Mouse (Mus musculus): ENCODE results near the gene Ifi35. TPM values are rescaled to one million over a fixed set of nuclear protein-coding genes. Genes with fewer than 3 reads are reported as not detected.

Ifi35 gene
- polyA plus RNA-seq, 1 experiment from 2014 or later: 102 TPM

GRCm38 (mm10) chr11:101420148-101420547 is 28.1 kb upstream of the Ifi35 start:
- H3K27me3 ChIP-seq (replicated peaks; ENCODE audit: control insufficient read depth, insufficient read depth, low read length): no peaks in the 10 kb centered on the region
- WGBS: 83% methylated on average over 5 of the region's 5 CpGs
- no peaks in the 10 kb centered on the region for H3K4me1 ChIP-seq (replicated peaks; ENCODE audit: control insufficient read depth, insufficient read depth, low read length)
- ATAC-seq: no peak
- TF ChIP-seq CTCF (IDR thresholded peaks at IDR 0.05; ENCODE audit: low read depth): no peak
- no peak overlapping the region for H3K9ac ChIP-seq (ENCODE audit: low read depth, low read length)
- H3K36me3 ChIP-seq (ENCODE audit: control insufficient read depth, insufficient read depth): no peaks in the 10 kb centered on the region
- H3K4me3 ChIP-seq (ENCODE audit: low read depth, low read length): no peak overlapping the region
- no peak overlapping the region for H3K4me2 ChIP-seq (replicated peaks; ENCODE audit: low read depth)
- H3K27ac ChIP-seq (ENCODE audit: low read depth, low read length): no peak overlapping the region
- H3K9me3 ChIP-seq (ENCODE audit: control insufficient read depth): no peaks in the 10 kb centered on the region

DNA sequence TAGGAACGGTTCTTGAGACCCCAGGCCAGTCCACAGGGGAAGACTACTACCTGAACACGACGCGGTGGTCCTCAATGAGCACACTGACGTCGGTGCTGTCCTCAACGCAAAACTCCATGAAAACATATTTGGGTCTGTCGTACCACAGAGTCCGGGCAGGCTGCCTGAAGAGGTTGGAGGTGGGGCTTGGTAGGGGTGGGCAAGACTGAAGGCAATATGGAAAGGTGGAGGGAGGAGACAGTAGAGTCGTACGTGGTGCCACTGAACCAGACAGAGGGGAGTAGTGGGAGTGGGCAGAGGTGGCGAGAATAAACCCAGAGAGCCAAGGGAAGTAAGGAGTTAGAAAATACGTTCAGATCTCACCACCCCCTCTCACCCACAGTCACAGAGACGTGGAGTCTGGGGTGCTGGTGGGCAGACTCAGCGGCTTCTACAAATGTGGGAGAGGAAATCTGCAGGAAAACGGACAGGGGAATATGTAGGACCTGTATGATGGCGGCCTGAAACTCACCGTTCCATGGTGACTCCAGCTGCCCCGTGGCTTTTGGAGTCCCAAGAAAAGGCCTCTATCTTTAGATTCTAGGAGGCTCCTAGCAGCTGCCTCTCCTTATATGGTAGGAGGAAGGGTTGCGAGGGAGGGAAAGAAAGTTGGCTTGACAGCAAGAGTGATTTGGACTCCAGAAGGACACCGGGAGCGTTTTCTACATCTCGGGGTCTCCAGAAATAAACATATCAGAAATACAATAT is 23.9 kb upstream of the Ifi35 start, which contains the start of gene Gm27029:
TSS of gene Gm27029 (minus strand) at position 692 of the 747 bp plus-strand sequence.
- Histone ChIP-seq H3K27me3 (replicated peaks; ENCODE audit: control insufficient read depth, insufficient read depth, low read length) (no peaks in the 10 kb centered on the region), H3K36me3 (ENCODE audit: control insufficient read depth, insufficient read depth) (peaks cover 3% of the 10 kb centered on the region), H3K27ac (ENCODE audit: low read depth, low read length) (peak within 1 kb of the TSS; percentile 88), H3K9ac (ENCODE audit: low read depth, low read length) (peak within 1 kb of the TSS; percentile 67), H3K9me3 (ENCODE audit: control insufficient read depth) (no peaks in the 10 kb centered on the region), H3K4me2 (replicated peaks; ENCODE audit: low read depth) (peak within 1 kb of the TSS; percentile 82), H3K4me1 (replicated peaks; ENCODE audit: control insufficient read depth, insufficient read depth, low read length) (0 out of 2 replicates have a peak, but pooled peaks cover 5% of the 10 kb centered on the region), H3K4me3 (ENCODE audit: low read depth, low read length) (peak within 1 kb of the TSS; percentile 79)
- no peak for TF ChIP-seq CTCF (IDR thresholded peaks at IDR 0.05; ENCODE audit: low read depth)
- peak; percentile 56 for ATAC-seq
- WGBS: 7% methylated on average over 23 of the region's 23 CpGs

GRCm38 (mm10) chr11:101424925-101425813 is 23.0 kb upstream of the Ifi35 start, which contains the start of the genes Rundc1 and Ptges3l:
Gene Rundc1 (plus strand): TSS chr11:101425085.
Gene Ptges3l (minus strand): TSS chr11:101425333.
- Histone ChIP-seq H3K27ac (ENCODE audit: low read depth, low read length) (peak within 1 kb of the TSS; percentile 88), H3K4me1 (replicated peaks; ENCODE audit: control insufficient read depth, insufficient read depth, low read length) (0 out of 2 replicates have a peak, but pooled peaks cover 5% of the 10 kb centered on the region), H3K27me3 (replicated peaks; ENCODE audit: control insufficient read depth, insufficient read depth, low read length) (no peaks in the 10 kb centered on the region), H3K9ac (ENCODE audit: low read depth, low read length) (peak within 1 kb of the TSS; percentile 67), H3K4me2 (replicated peaks; ENCODE audit: low read depth) (peak within 1 kb of the TSS; percentile 82), H3K9me3 (ENCODE audit: control insufficient read depth) (no peaks in the 10 kb centered on the region), H3K36me3 (ENCODE audit: control insufficient read depth, insufficient read depth) (peaks cover 9% of the 10 kb centered on the region), H3K4me3 (ENCODE audit: low read depth, low read length) (peak within 1 kb of the TSS; percentile 79)
- TF ChIP-seq CTCF (IDR thresholded peaks at IDR 0.05; ENCODE audit: low read depth): peak; percentile 69
- ATAC-seq: peak; percentile 92
- WGBS: under 1% methylated on average over 78 of the region's 81 CpGs

- no peak for ATAC-seq
- no peaks in the 10 kb centered on the region for H3K9me3 ChIP-seq (ENCODE audit: control insufficient read depth)
- 0 out of 2 replicates have a peak overlapping the region, but pooled peaks have one; percentile 1 for H3K27ac ChIP-seq (ENCODE audit: low read depth, low read length)
- H3K36me3 ChIP-seq (ENCODE audit: control insufficient read depth, insufficient read depth): peaks cover 18% of the 10 kb centered on the region
- peak overlapping the region; percentile 82 for H3K4me2 ChIP-seq (replicated peaks; ENCODE audit: low read depth)
- no peaks in the 10 kb centered on the region for H3K27me3 ChIP-seq (replicated peaks; ENCODE audit: control insufficient read depth, insufficient read depth, low read length)
- 0 out of 2 replicates have a peak, but pooled peaks cover 5% of the 10 kb centered on the region for H3K4me1 ChIP-seq (replicated peaks; ENCODE audit: control insufficient read depth, insufficient read depth, low read length)
- peak overlapping the region; percentile 67; the same call in 1 of the 2 replicates for H3K9ac ChIP-seq (ENCODE audit: low read depth, low read length)
- 38% methylated on average over 8 of the region's 8 CpGs for WGBS
- TF ChIP-seq CTCF (IDR thresholded peaks at IDR 0.05; ENCODE audit: low read depth): no peak
- H3K4me3 ChIP-seq (ENCODE audit: low read depth, low read length): peak overlapping the region; percentile 79
These were observed 22.0 kb upstream of the Ifi35 start for GRCm38 (mm10) chr11:101426165-101426564.

DNA sequence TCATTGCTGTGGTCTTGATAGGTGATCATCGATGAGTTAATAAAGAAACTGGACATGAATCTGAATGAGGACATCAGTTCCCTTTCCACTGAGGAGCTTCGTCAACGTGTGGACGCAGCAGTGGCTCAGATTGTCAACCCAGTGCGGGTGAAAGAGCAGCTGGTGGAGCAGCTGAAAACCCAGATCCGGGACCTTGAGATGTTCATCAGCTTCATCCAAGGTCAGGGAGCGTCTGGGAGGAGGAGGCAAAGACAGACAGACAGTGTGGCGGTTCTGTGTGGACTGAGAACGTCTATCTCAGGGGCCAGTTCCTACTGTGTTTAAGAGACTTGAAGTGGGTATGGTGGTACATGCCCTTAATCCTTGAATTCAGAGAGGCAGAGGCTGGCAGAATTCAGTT is 16.9 kb upstream of the Ifi35 start:
- WGBS: 90% methylated on average over 9 of the region's 9 CpGs
- H3K36me3 ChIP-seq (ENCODE audit: control insufficient read depth, insufficient read depth): peaks cover 54% of the 10 kb centered on the region
- no peaks in the 10 kb centered on the region for H3K27me3 ChIP-seq (replicated peaks; ENCODE audit: control insufficient read depth, insufficient read depth, low read length)

DNA sequence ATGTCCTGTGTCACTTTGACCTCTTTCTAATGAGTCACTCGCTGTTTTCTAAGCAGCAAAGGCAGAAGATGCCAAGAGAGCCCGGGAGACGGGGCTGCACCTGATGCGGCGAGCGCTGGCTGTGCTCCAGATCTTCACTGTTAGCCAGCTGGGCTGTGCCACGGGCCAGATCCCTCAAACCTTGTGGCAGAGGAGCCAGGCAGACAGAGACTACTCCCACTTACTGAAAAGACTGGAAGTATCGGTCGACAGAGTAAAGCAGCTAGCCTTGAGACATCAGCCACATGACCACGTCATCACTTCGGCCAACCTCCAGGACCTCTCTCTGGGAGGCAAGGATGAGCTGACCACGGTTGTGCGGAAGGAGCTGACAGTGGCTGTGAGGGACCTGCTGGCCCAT is 14.8 kb upstream of the Ifi35 start:
- no peaks in the 10 kb centered on the region for H3K4me1 ChIP-seq (replicated peaks; ENCODE audit: control insufficient read depth, insufficient read depth, low read length)
- ATAC-seq: no peak
- H3K36me3 ChIP-seq (ENCODE audit: control insufficient read depth, insufficient read depth): peaks cover 54% of the 10 kb centered on the region
- no peak overlapping the region for H3K27ac ChIP-seq (ENCODE audit: low read depth, low read length)
- WGBS: 90% methylated on average over 13 of the region's 13 CpGs
- H3K27me3 ChIP-seq (replicated peaks; ENCODE audit: control insufficient read depth, insufficient read depth, low read length): no peaks in the 10 kb centered on the region
- no peak overlapping the region for H3K4me2 ChIP-seq (replicated peaks; ENCODE audit: low read depth)
- no peak overlapping the region for H3K9ac ChIP-seq (ENCODE audit: low read depth, low read length)
- no peaks in the 10 kb centered on the region for H3K9me3 ChIP-seq (ENCODE audit: control insufficient read depth)
- H3K4me3 ChIP-seq (ENCODE audit: low read depth, low read length): no peak overlapping the region
- no peak for TF ChIP-seq CTCF (IDR thresholded peaks at IDR 0.05; ENCODE audit: low read depth)

More for the DNA sequence above, 16.9 kb upstream of the Ifi35 start:
- H3K27ac ChIP-seq (ENCODE audit: low read depth, low read length): no peak overlapping the region
- H3K4me3 ChIP-seq (ENCODE audit: low read depth, low read length): no peak overlapping the region
- H3K9ac ChIP-seq (ENCODE audit: low read depth, low read length): no peak overlapping the region
- H3K4me1 ChIP-seq (replicated peaks; ENCODE audit: control insufficient read depth, insufficient read depth, low read length): 0 out of 2 replicates have a peak, but pooled peaks cover 2% of the 10 kb centered on the region
- no peak for ATAC-seq
- TF ChIP-seq CTCF (IDR thresholded peaks at IDR 0.05; ENCODE audit: low read depth): no peak
- H3K4me2 ChIP-seq (replicated peaks; ENCODE audit: low read depth): no peak overlapping the region
- no peaks in the 10 kb centered on the region for H3K9me3 ChIP-seq (ENCODE audit: control insufficient read depth)
